Mouse (Mus musculus) intestine, postnatal 0 days (tissue): ENCODE results near the gene Lrch3. TPM values are rescaled to one million over a fixed set of nuclear protein-coding genes. Genes with fewer than 3 reads are reported as not detected.

ENCODE experiments used
- ATAC-seq: fragments of 200-750 bp; cut with Nextera tagmentation; 2 replicates; pipeline ENCODE4 v1.8.0; 2017; ENCODE audit warnings: mild to moderate bottlenecking, moderate TSS enrichment, moderate library complexity
- H3K27ac ChIP-seq: fragments of 300-500 bp; sonication (generic); 2 replicates; pipeline ENCODE4 v1.5.1; 2014; ENCODE audit warnings: mild to moderate bottlenecking, low read depth, low read length, moderate library complexity
- H3K27me3 ChIP-seq: fragments of 300-500 bp; sonication (generic); replicated peaks from 2 replicates; pipeline ENCODE4 v1.6.1; 2014; ENCODE audit warnings: low read length, mixed read lengths; ENCODE audit not compliant: control insufficient read depth, insufficient read depth
- H3K36me3 ChIP-seq: fragments of 300-500 bp; sonication (generic); 2 replicates; pipeline ENCODE4 v1.6.1; 2014; ENCODE audit warnings: mild to moderate bottlenecking, moderate library complexity; ENCODE audit not compliant: control insufficient read depth, insufficient read depth
- H3K4me1 ChIP-seq: fragments of 300-500 bp; sonication (generic); replicated peaks from 2 replicates; pipeline ENCODE4 v1.6.1; 2014; ENCODE audit warnings: antibody characterized with exemption, low read length, mixed read lengths; ENCODE audit not compliant: control insufficient read depth, insufficient read depth
- H3K4me2 ChIP-seq: fragments of 300-500 bp; sonication (generic); replicated peaks from 2 replicates; pipeline ENCODE4 v1.6.1; 2014; ENCODE audit warnings: low read depth, mild to moderate bottlenecking, moderate library complexity
- H3K4me3 ChIP-seq: fragments of 300-500 bp; sonication (generic); 2 replicates; pipeline ENCODE4 v1.5.1; 2014; ENCODE audit warnings: low read depth, low read length
- H3K9ac ChIP-seq: fragments of 300-500 bp; sonication (generic); 2 replicates; pipeline ENCODE4 v1.6.1; 2014; ENCODE audit warnings: mild to moderate bottlenecking, low read depth, low read length
- H3K9me3 ChIP-seq: fragments of 300-500 bp; sonication (generic); 2 replicates; pipeline ENCODE4 v1.6.1; 2016; ENCODE audit warnings: mixed run types; ENCODE audit not compliant: control insufficient read depth
- CTCF ChIP-seq: sonication (generic); IDR thresholded peaks from 2 replicates; pipeline ENCODE4 v1.5.1; 2016; ENCODE audit warnings: low read depth, mild to moderate bottlenecking, control low read depth, antibody characterized with exemption, moderate library complexity
- WGBS: fragments of 180-500 bp; shearing (Covaris S2); extraction: QIAGEN DNeasy Blood & Tissue Kit; methylation state at CpG from one replicate; pipeline ENCODE4 v1.1.7; 2014; 5-methylcytosine and 5-hydroxymethylcytosine counted together
- polyA plus RNA-seq: library from polyadenylated mRNA; unstranded; fragments of >200 nt; fragmentation: Nextera tagmentation; extraction: Ambion mirVana; gene quantifications from 2 replicates; pipeline ENCODE4 v1.2.1, GENCODE M21; 2015

Gene Lrch3
- polyA plus RNA-seq, 1 experiment from 2014 or later: 7.8 TPM

GRCm38 (mm10) chr16:33015396-33015907, 101.6 kb downstream of the Lrch3 start:
- H3K9ac ChIP-seq: no peak overlapping the region
- WGBS: 86% methylated on average over 3 of the region's 3 CpGs
- no peak overlapping the region for H3K4me3 ChIP-seq
- ATAC-seq: no peak
- peaks cover 39% of the 10 kb centered on the region for H3K36me3 ChIP-seq
- no peak for TF ChIP-seq CTCF
- H3K9me3 ChIP-seq: no peaks in the 10 kb centered on the region
- H3K27ac ChIP-seq: no peak overlapping the region
- H3K4me1 ChIP-seq: no peaks in the 10 kb centered on the region
- H3K27me3 ChIP-seq: no peaks in the 10 kb centered on the region
- H3K4me2 ChIP-seq: no peak overlapping the region

GRCm38 (mm10) chr16:33015986-33016385, 102.1 kb downstream of the Lrch3 start:
- peaks cover 38% of the 10 kb centered on the region for H3K36me3 ChIP-seq
- no peaks in the 10 kb centered on the region for H3K4me1 ChIP-seq
- H3K4me2 ChIP-seq: no peak overlapping the region
- WGBS: 85% methylated on average over 2 of the region's 2 CpGs
- no peaks in the 10 kb centered on the region for H3K27me3 ChIP-seq
- H3K9ac ChIP-seq: no peak overlapping the region
- H3K27ac ChIP-seq: no peak overlapping the region
- no peak for TF ChIP-seq CTCF
- no peaks in the 10 kb centered on the region for H3K9me3 ChIP-seq
- no peak overlapping the region for H3K4me3 ChIP-seq
- ATAC-seq: no peak

GRCm38 (mm10) chr16:33017677-33018349, 103.9 kb downstream of the Lrch3 start:
- no peak for TF ChIP-seq CTCF
- H3K4me1 ChIP-seq: no peaks in the 10 kb centered on the region
- H3K4me3 ChIP-seq: no peak overlapping the region
- ATAC-seq: no peak
- peaks cover 25% of the 10 kb centered on the region for H3K36me3 ChIP-seq
- no peaks in the 10 kb centered on the region for H3K9me3 ChIP-seq
- H3K4me2 ChIP-seq: no peak overlapping the region
- H3K27ac ChIP-seq: no peak overlapping the region
- 69% methylated on average over 5 of the region's 5 CpGs for WGBS
- no peak overlapping the region for H3K9ac ChIP-seq
- H3K27me3 ChIP-seq: no peaks in the 10 kb centered on the region

- 42% methylated on average over 21 of the region's 21 CpGs for WGBS
- Histone ChIP-seq H3K4me3 (peak overlapping the region; percentile 20), H3K36me3 (peaks cover 10% of the 10 kb centered on the region), H3K9me3 (no peaks in the 10 kb centered on the region), H3K27ac (no peak overlapping the region), H3K4me2 (peak overlapping the region; percentile 58), H3K9ac (no peak overlapping the region), H3K27me3 (no peaks in the 10 kb centered on the region), H3K4me1 (no peaks in the 10 kb centered on the region)
- peak; percentile 44 for ATAC-seq
- TF ChIP-seq CTCF: no peak
Observed at GRCm38 (mm10) chr16:33019117-33019770, 105.3 kb downstream of the Lrch3 start.

DNA sequence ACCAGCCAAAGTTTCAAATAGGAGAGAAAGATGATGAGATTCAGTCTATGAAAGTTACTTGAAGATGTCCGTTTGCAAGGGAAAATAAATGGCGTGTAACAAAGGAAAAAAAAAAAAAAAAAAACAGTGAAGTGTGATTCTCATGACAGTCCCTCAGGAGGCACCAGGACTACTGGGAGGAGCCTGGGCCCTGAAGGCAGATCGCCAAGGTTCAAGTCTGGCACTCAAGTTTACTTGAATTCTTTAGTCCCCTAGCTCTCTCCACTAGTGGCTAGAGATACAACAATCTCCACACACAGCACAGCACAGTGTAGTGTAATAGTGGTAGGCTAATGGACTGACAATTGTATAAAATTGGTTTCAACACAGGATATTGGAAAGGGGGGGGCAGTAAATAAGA, 107.5 kb downstream of the Lrch3 start:
- 68% methylated on average over 3 of the region's 3 CpGs for WGBS
- Histone ChIP-seq H3K27me3 (no peaks in the 10 kb centered on the region), H3K36me3 (peaks cover 2% of the 10 kb centered on the region), H3K27ac (no peak overlapping the region), H3K9me3 (no peaks in the 10 kb centered on the region), H3K4me1 (no peaks in the 10 kb centered on the region), H3K4me2 (no peak overlapping the region), H3K4me3 (no peak overlapping the region), H3K9ac (no peak overlapping the region)
- no peak for TF ChIP-seq CTCF
- ATAC-seq: no peak

DNA sequence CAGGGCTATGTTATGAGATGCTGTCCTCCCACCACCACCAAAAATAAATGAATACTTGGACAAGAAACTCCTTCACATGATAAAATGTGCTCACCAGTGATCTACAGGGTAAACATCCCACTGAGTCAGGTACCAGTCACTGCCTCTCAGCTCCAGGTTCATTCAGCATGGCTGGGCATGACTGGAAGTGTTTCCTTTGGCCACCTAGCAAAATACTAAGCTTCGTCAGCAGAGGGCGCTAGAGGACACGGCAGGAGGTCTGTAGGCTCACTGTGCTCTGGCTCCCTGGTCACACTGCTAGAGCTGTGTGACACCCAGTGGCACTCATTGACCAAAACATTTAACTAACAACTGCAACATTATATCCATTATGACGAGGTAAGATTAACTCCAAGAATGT, 109.8 kb downstream of the Lrch3 start:
- Histone ChIP-seq H3K9me3 (no peaks in the 10 kb centered on the region), H3K27ac (no peak overlapping the region), H3K4me1 (no peaks in the 10 kb centered on the region), H3K36me3 (no peaks in the 10 kb centered on the region), H3K27me3 (no peaks in the 10 kb centered on the region), H3K4me2 (no peak overlapping the region), H3K9ac (no peak overlapping the region), H3K4me3 (no peak overlapping the region)
- 0 out of 2 replicates have a peak, but pooled peaks have one; percentile 44 for ATAC-seq
- peak; percentile 99 for TF ChIP-seq CTCF
- 2% methylated on average over 4 of the region's 4 CpGs for WGBS
